Mouse (Mus musculus) left cerebral cortex, postnatal 36 days (tissue): ENCODE data around the gene Aqp8. TPM values are rescaled to one million over a fixed set of nuclear protein-coding genes. Genes with fewer than 3 reads are reported as not detected.

ENCODE experiments used
- DNase-seq, 2 experiments: peaks; one replicate each; pipeline ENCODE4 v3.0.0; 2021 to 2022; ENCODE audit warnings: low spot score in 2 of 2, mixed read lengths in 1 of 2
- intact Hi-C: fragments of 180-260 bp; cut with DNase I; formaldehyde crosslinking; loops from one replicate; pipeline ENCODE4 v1.15.1; 2025
- total RNA-seq, 2 experiments: library from RNA; stranded (reverse); gene quantifications; 2 replicates each; pipeline ENCODE4 v1.2.3; 2021

Aqp8 gene
- not detected for total RNA-seq

GRCm38 (mm10) chr7:123462070-123462501, at the start of gene Aqp8:
Gene Aqp8 (plus strand): TSS chr7:123462291.
- DNase-seq, result no peak
- intact Hi-C loops, result loop anchor here (10.0 kb wide), 1 partner anchor 517 kb away; no protein-coding TSS in a partner anchor

GRCm38 (mm10) chr7:123416803-123417202, 45.3 kb upstream of the Aqp8 start:
- intact Hi-C loops, result no loop called here
- no peak for DNase-seq

GRCm38 (mm10) chr7:123417661-123418060, 44.4 kb upstream of the Aqp8 start:
- intact Hi-C loops, result no loop called here
- DNase-seq, result no peak

- intact Hi-C loops, result no loop called here
- no peak for DNase-seq
Observed at GRCm38 (mm10) chr7:123419984-123420383, 42.1 kb upstream of the Aqp8 start.

DNA sequence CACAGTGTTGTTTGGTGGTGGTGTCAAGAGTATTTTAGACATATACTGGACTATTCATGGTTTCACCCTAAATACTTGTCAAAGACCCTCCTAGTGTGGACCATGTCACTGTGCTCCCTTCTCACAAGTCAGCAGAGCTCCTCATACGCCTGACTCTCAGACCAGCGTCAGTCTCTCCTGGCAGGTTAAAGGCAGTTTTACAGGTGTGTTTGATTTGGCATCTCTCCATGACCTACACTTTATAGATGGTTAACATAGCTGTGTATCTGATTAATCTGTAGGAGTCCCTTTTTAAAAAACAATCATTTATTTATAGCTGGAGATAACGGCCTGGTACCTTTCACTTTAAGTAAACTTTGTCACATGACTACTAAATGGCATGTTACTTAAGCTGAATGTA, 40.1 kb upstream of the Aqp8 start:
- no peak for DNase-seq
- intact Hi-C loops, result no loop called here

- intact Hi-C loops, result no loop called here
Observed at GRCm38 (mm10) chr7:123424281-123424680, 37.8 kb upstream of the Aqp8 start.

DNA sequence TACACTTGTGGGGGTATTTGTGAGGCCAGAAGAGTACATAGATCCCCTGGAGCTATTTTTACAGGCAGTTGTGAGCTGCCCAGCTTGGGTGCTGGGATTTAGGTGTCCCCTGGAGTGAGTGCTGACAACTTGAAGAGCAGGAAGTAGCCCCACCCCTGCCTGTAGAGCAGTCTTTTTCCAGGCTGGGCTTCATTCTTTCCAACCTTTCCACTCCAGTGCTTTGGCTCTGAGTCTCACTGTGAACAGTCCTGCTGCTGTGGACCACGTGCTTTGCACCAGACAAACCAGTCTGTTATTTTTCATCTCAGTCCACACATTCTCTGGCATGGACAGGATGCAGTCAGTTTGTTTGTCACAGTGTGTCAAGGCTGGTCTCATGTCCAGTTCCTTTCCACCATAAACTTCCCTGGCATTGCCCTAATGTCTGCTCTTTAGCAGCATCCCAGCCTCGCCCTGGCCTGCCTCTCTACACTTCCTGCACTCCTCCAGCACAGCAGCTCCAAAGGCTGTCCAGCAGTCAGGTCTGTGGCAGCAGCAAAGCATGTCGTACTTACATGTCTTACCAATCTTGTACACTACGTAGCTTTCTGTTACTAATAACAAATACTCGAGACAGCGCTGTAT, 36.8 kb upstream of the Aqp8 start:
- intact Hi-C loops, result no loop called here
- DNase-seq, result no peak

More at GRCm38 (mm10) chr7:123424281-123424680, 37.8 kb upstream of the Aqp8 start:
- DNase-seq, result no peak

DNA sequence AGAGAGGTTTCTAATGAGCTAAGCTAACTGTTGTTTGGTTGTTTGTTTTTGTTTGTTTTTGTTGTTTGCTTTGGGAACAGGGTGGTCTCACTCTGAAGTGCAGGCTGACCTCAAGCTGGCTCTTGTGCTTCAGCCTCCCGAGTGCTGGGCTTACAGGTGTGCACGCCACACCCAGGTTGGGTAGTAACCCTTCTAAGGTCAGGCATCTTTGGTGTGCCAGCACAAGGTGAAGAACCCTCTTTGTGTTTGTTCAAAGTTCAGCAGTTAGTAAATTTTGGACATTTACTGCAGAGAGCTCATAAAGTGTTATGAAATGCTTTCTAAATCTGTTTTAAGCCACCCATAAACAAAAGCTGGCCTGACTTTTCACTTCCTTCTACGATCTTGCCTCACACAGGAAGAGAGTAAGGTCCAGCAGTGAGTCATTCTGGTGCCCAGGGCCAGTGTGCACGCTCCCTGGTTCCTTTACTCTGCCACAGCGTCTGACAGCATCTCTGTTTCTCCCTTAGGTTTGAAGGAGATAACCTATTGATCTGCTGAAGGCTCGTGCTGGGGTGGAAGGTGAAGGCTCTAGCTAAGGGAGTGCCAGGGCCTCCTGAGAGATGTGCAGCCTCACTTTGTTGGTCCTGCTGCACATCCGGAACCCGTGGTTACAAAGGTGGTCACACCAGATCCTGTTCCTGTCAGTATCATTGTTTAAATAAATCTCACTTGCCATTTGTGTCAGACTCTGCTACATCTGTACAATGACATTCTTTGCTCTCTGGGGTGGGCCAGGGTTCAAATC, 32.3 kb upstream of the Aqp8 start:
- DNase-seq, result no peak
- intact Hi-C loops, result no loop called here

DNA sequence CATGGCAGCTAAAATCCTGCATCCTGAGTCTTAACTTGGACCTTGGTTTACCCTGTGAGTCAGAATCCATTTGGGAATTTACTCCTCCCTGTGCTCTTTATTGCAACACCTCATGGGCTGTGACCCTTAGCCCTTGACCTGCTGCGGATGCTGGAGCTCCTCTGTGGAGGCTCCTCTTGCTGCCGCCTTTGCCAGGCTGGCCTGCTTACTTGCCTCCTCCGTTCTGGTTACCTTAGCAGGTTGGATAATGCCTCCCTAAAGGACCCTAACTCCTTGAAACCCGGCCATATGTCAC, 31.7 kb upstream of the Aqp8 start:
- DNase-seq, result no peak
- intact Hi-C loops, result no loop called here

- intact Hi-C loops, result no loop called here
- DNase-seq, result no peak
Observed at GRCm38 (mm10) chr7:123431206-123431605, 30.9 kb upstream of the Aqp8 start.

GRCm38 (mm10) chr7:123442079-123442478, 20.0 kb upstream of the Aqp8 start:
- no peak for DNase-seq
- intact Hi-C loops, result no loop called here

DNA sequence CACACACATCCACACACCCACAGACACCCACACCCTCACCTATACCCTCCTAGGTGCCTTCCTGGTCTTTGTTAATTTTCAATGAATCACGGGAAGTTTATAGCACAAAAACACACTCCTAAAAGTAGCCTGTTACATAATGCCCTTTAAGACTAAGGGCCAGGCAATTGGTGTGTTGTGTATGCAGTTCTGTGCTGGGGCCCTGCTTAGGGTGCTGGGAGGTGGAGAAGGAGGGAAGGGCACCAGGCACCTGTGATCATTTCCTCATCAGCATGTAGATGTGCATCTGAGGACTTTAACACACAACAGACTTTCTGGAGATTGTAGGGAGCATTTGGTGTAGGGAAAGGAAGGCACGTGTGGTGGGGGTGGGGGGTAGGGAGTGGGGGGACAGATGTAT, 13.3 kb upstream of the Aqp8 start:
- intact Hi-C loops, result no loop called here
- DNase-seq, result no peak

DNA sequence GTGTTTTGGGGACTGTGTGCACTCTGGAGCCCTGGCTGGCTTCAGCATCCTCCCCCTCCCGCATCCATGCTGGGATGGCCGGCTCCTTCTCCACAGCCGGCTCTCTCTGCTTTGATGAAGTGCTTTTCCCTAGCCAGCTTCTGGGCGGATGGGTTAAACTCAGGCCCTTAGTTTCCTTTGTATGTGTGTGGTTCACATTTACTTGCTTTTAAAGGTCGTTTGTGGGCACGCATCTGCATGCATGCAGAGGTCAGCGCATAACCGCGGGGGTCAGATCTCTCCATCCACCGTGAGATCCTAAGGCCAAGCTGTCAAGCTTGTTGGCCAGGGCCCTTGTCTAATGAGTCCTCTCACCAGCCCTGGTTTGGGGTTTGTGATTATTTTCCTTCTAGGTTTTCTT, 12.4 kb upstream of the Aqp8 start:
- intact Hi-C loops, result no loop called here
- DNase-seq, result no peak

- intact Hi-C loops, result no loop called here
- DNase-seq, result no peak
Observed at GRCm38 (mm10) chr7:123450515-123450914, 11.6 kb upstream of the Aqp8 start.

DNA sequence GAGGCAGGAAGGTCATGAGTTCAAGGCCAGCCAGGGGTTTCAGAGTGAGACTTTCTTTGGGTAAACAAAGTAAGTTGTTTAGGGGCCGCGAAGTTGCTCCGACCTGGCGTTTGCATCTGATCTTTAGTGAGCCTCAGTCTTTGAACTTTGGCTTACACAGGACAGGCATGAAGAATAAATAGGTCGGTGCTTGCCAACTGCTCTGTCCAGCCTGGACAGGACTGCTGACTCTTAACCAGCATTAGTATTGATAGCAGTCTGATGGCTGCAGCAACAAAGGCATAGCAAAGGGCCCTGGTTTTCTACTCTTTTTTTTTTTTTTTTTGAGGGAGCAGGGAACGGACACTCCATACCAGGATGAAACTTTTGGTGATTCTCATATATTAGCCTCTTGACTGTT, 9.5 kb upstream of the Aqp8 start:
- intact Hi-C loops, result no loop called here
- DNase-seq, result no peak

DNA sequence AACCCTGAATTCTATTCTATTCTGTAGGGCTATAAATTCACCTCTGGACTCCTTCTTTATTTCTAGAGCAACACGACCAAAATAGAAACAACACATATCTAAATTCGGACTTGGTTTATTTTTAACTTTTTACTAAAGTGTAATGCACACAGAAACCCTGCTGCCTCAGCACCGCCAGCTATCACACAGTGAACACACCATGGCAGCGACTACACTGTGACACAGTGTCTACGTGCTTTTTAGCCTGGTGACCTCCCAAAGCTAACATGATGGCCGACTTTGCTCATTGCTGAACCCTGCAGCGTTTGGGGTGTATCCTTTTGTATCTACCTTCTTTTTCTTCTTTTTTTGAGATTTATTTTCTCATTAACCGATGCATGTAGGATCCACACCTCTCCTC, 9.0 kb upstream of the Aqp8 start:
- no peak for DNase-seq

DNA sequence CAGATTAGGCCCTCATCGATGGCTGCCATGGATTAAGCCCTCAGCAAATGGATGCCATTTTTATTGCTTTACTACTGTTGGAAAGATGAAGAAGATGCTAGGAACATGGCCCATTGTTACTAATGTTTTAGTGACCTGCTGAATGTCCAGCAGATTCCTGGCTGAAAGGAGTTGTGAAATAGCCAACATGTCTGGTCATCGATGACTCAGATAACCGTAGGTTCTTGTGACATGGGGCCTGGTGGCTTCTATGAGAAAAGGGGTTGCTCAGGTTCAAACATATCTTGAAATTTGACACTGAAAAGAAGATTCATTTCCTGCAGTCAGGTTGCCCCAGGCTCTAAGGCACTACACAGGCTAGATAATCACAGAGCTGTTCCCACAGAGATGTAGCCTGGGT, 7.0 kb upstream of the Aqp8 start:
- intact Hi-C loops, result no loop called here
- DNase-seq, result no peak

More for the DNA sequence above, 9.0 kb upstream of the Aqp8 start:
- intact Hi-C loops, result no loop called here

GRCm38 (mm10) chr7:123458309-123458708, 3.8 kb upstream of the Aqp8 start:
- no peak for DNase-seq
- intact Hi-C loops, result no loop called here

DNA sequence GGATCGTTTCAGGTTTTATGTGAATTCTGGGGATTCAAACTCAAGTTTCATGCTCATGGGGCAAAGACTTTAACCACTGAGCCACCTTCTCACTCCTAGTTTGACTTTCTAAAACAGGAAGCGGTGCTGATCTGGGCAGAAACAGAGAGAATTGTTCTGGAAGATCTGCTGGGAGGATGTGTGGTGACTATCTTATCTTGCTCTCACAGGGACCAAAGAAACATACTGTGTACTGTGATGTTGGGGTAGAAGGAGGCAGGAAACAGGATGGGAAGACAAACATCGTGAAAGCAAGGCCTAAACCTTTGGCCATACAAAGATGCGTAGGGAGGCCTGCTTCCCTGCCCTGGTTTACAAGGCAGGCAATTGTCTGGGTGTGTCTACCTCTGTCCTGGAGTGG, 2.8 kb upstream of the Aqp8 start:
- no peak for DNase-seq
- intact Hi-C loops, result no loop called here

DNA sequence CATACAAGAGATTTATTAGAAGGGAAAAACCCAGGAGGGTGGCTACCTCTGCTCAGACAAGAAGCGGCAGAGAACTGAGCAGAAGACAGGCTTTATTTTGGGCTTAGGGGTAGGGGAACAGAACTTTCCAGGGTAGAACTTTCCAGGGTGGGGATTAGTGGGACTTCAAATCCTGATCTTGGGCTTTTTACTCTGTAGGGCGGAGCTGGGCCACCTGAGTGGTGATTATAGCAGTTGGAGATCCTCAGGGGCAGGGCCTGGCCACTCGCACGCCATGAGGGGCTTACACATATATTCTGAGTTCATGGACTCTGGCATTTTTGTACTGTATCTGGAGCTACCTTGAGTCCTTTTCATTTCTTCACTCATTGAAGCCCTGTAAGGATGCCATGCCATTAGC, 775 bp upstream of the Aqp8 start:
- intact Hi-C loops, result loop anchor here (10.0 kb wide), 1 partner anchor 517 kb away; no protein-coding TSS in a partner anchor
- no peak for DNase-seq

DNA sequence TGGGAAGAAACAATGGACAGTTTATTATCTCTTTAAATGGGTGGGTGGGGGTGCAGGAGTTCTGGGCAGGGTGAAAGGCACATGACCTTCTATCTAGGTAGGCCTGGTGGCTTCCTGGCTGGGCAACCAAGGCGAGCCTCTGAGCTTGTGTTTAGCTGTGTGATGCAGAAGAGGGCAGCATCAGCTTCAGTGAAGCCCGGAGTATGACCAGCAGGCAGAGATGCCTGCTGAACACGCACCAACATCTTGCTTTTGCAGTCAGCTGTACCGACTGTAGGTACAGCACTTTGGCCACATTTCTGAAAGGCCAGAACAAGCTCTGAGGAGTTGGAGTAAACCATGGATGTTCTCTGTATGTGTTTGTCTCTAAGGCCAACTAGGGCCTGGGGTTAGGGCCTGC, 1.5 kb downstream of the Aqp8 start:
- intact Hi-C loops, result loop anchor here (10.0 kb wide), 1 partner anchor 519 kb away; no protein-coding TSS in a partner anchor

More for the DNA sequence above, 1.5 kb downstream of the Aqp8 start:
- no peak for DNase-seq
